Mouse (Mus musculus): ENCODE data around the gene Cped1.

The Cped1 gene

GRCm38 (mm10) chr6:22178721-22179295 lies 193.1 kb downstream of the Cped1 start:
- DNase-seq (ENCODE audit: low spot score), result no peak

- no peak for DNase-seq (ENCODE audit: low spot score)
Measured at GRCm38 (mm10) chr6:22180316-22180715, 194.6 kb downstream of the Cped1 start.

- DNase-seq (ENCODE audit: low spot score), result no peak
Measured at GRCm38 (mm10) chr6:22186967-22187366, 201.3 kb downstream of the Cped1 start.

- DNase-seq (ENCODE audit: low spot score), result no peak
Measured at GRCm38 (mm10) chr6:22189346-22190335, 203.9 kb downstream of the Cped1 start.

GRCm38 (mm10) chr6:22198603-22199002 lies 212.9 kb downstream of the Cped1 start:
- DNase-seq (ENCODE audit: low spot score), result no peak

- no peak for DNase-seq (ENCODE audit: low spot score)
Measured at GRCm38 (mm10) chr6:22199473-22199872, 213.8 kb downstream of the Cped1 start.

GRCm38 (mm10) chr6:22200133-22200532 lies 214.4 kb downstream of the Cped1 start:
- DNase-seq (ENCODE audit: low spot score), result no peak

GRCm38 (mm10) chr6:22201879-22202278 lies 216.2 kb downstream of the Cped1 start:
- no peak for DNase-seq (ENCODE audit: low spot score)

- no peak for DNase-seq (ENCODE audit: low spot score)
Measured at GRCm38 (mm10) chr6:22205030-22205750, 219.5 kb downstream of the Cped1 start.

- no peak for DNase-seq (ENCODE audit: low spot score)
Measured at GRCm38 (mm10) chr6:22205751-22206121, 220.0 kb downstream of the Cped1 start.

- no peak for DNase-seq (ENCODE audit: low spot score)
Measured at GRCm38 (mm10) chr6:22206179-22206578, 220.5 kb downstream of the Cped1 start.

- DNase-seq (ENCODE audit: low spot score), result no peak
Measured at GRCm38 (mm10) chr6:22206630-22207293, 221.0 kb downstream of the Cped1 start.

- no peak for DNase-seq (ENCODE audit: low spot score)
Measured at GRCm38 (mm10) chr6:22212158-22212557, 226.4 kb downstream of the Cped1 start.

GRCm38 (mm10) chr6:22213187-22213586 lies 227.5 kb downstream of the Cped1 start:
- no peak for DNase-seq (ENCODE audit: low spot score)

- no peak for DNase-seq (ENCODE audit: low spot score)
Measured at GRCm38 (mm10) chr6:22213813-22214212, 228.1 kb downstream of the Cped1 start.

- DNase-seq (ENCODE audit: low spot score), result no peak
Measured at GRCm38 (mm10) chr6:22214665-22215064, 228.9 kb downstream of the Cped1 start.

GRCm38 (mm10) chr6:22216276-22216973 lies 230.7 kb downstream of the Cped1 start:
- no peak for DNase-seq (ENCODE audit: low spot score)

GRCm38 (mm10) chr6:22221134-22221533 lies 235.4 kb downstream of the Cped1 start:
- DNase-seq (ENCODE audit: low spot score), result no peak

GRCm38 (mm10) chr6:22222087-22222486 lies 236.4 kb downstream of the Cped1 start:
- DNase-seq (ENCODE audit: low spot score), result no peak

- no peak for DNase-seq (ENCODE audit: low spot score)
Measured at GRCm38 (mm10) chr6:22222947-22223346, 237.2 kb downstream of the Cped1 start.

- DNase-seq (ENCODE audit: low spot score), result no peak
Measured at GRCm38 (mm10) chr6:22224351-22224750, 238.6 kb downstream of the Cped1 start.

- no peak for DNase-seq (ENCODE audit: low spot score)
Measured at GRCm38 (mm10) chr6:22231244-22231643, 245.5 kb downstream of the Cped1 start.
